Mouse (Mus musculus): ENCODE data around the gene Ghrhr.

DNA sequence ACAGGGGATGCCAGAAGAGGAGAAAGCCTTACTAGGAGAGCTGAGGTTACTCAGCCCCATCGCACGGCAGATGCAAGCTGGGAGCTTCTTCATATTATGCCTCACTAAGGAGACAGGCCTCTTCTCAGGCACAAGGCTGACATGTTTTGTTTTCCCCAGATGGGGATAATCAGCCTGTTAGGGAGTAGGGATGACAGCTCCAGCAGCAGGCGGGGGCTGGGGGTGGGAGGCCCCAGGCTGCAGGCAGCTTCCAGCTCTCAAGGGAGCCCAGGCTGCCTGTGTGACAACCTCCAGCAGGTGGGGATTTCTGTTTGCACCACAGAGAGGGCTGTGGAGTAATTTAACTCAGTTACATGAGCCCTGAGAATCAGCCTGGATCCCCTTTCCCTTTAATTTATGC lies 58.3 kb downstream of the Ghrhr start:
- TF ChIP-seq CTCF (IDR thresholded peaks at IDR 0.05; ENCODE audit: insufficient read depth, low read depth, low read length) = no peak
- TF ChIP-seq POLR2A (IDR thresholded peaks at IDR 0.05; ENCODE audit: insufficient read depth, low read depth, low read length) = no peak
